Comparison of ENCODE assay signal across 31 mouse cellular contexts in the genomic region with DNA sequence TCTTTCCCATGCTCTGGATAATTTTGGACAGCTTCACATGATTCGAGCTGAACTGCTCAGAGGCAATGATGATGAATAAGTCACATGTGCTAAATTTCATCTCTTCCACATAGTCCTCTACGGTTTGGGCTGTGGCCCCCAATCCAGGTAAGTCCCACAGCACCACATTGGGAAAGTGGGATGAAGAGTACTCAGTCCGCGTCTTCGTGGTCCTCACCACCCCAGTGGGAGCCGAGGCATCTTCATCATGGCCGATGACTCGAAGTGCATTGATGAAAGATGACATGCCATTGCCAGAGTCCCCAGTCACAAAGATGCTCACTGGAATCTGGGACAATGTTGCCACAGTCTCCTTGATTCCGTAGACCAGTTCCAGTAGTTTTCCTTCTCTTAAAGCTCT. TPM values are rescaled to one million over a fixed set of nuclear protein-coding genes. Genes with fewer than 3 reads are reported as not detected.
"Had no signal": no experiment of that assay in that cellular context is flagged by ENCODE, and none has a peak within 500 bp of the region (broad histone marks: within the 10 kb centered on the region; RNA-seq: fewer than 3 reads in every experiment).

No protein-coding gene starts in this region.

- H3K27ac ChIP-seq: limb, embryonic 10.5 days; limb, embryonic 12.5 days; limb, embryonic 13.5 days; limb, embryonic 15.5 days; liver, embryonic 12.5 days; liver, embryonic 13.5 days; liver, embryonic 14.5 days; liver, embryonic 15.5 days; lung, embryonic 15.5 days; macrophage; midbrain, embryonic 10.5 days; midbrain, embryonic 12.5 days; midbrain, embryonic 13.5 days; midbrain, embryonic 15.5 days; neural tube, embryonic 12.5 days had no signal

- H3K9me3 ChIP-seq: limb, embryonic 10.5 days; limb, embryonic 12.5 days; limb, embryonic 13.5 days; limb, embryonic 15.5 days; liver, embryonic 12.5 days; liver, embryonic 13.5 days; liver, embryonic 15.5 days; lung, embryonic 15.5 days; megakaryocyte, embryonic 14.5 days; midbrain, embryonic 10.5 days; midbrain, embryonic 12.5 days; midbrain, embryonic 13.5 days; midbrain, embryonic 15.5 days; neural tube, embryonic 12.5 days had no signal

- DNase-seq: left cerebral cortex, postnatal 4 days; liver; liver, embryonic 13.5 days; liver, postnatal 0 days; lung, adult 18-20 months; lung, adult 2 months; lung, embryonic 14.5 days; lung, postnatal 10 days; lung, postnatal 14 days; lung, postnatal 36 days; lung, postnatal 4 days; midbrain, embryonic 14.5 days had no signal

- H3K27me3 ChIP-seq: limb, embryonic 13.5 days; limb, embryonic 15.5 days; liver, embryonic 12.5 days; liver, embryonic 13.5 days; liver, embryonic 15.5 days; lung, embryonic 15.5 days; megakaryocyte, embryonic 14.5 days; midbrain, embryonic 15.5 days; neural tube, embryonic 12.5 days had no signal

- H3K36me3 ChIP-seq: limb, embryonic 10.5 days; limb, embryonic 12.5 days; limb, embryonic 13.5 days; limb, embryonic 15.5 days; midbrain, embryonic 10.5 days; midbrain, embryonic 12.5 days; midbrain, embryonic 13.5 days; midbrain, embryonic 15.5 days; neural tube, embryonic 12.5 days had no signal

- H3K4me3 ChIP-seq: limb, embryonic 10.5 days; limb, embryonic 12.5 days; limb, embryonic 13.5 days; limb, embryonic 15.5 days; liver, embryonic 12.5 days; liver, embryonic 13.5 days; liver, embryonic 15.5 days; lung, embryonic 15.5 days; megakaryocyte, embryonic 14.5 days; midbrain, embryonic 10.5 days; midbrain, embryonic 12.5 days; midbrain, embryonic 13.5 days; midbrain, embryonic 15.5 days; myocyte; neural tube, embryonic 12.5 days had no signal

RNA-seq across cellular contexts. Expression of gene Gm5431, which starts 35.5 kb away (rescaled TPM):
- total RNA-seq: megakaryocyte-erythroid progenitor cell, adult 5-6 weeks had no signal
- polyA plus RNA-seq: limb, embryonic 10.5 days; limb, embryonic 11.5 days; myocyte; neural tube, embryonic 11.5 days had no signal

RNA-seq across cellular contexts. Expression of gene Trim7, which starts 40.5 kb away (rescaled TPM):
- polyA plus RNA-seq: liver, embryonic 12.5 days had no signal
